Mouse (Mus musculus) midbrain, embryonic 16.5 days (tissue): ENCODE results near the gene Arhgap40. TPM values are rescaled to one million over a fixed set of nuclear protein-coding genes. Genes with fewer than 3 reads are reported as not detected.
A peak's percentile ranks its signal among the peaks of the same experiment; 100 is the strongest.

Experiments
- ATAC-seq: fragments of 200-750 bp; cut with Nextera tagmentation; 2 replicates; pipeline ENCODE4 v1.8.0; 2017; ENCODE audit warnings: moderate TSS enrichment
- H3K27ac ChIP-seq: fragments of 300-500 bp; sonication (generic); 2 replicates; pipeline ENCODE4 v1.5.1; 2014; ENCODE audit warnings: mild to moderate bottlenecking, low read length, mixed read lengths
- H3K27me3 ChIP-seq: fragments of 300-500 bp; sonication (generic); 2 replicates; pipeline ENCODE4 v1.6.1; 2014; ENCODE audit warnings: low read depth, low read length, mixed read lengths; ENCODE audit not compliant: control insufficient read depth, insufficient read depth
- H3K36me3 ChIP-seq: fragments of 300-500 bp; sonication (generic); 2 replicates; pipeline ENCODE4 v1.6.1; 2014; ENCODE audit warnings: mild to moderate bottlenecking, low read length, moderate library complexity, mixed read lengths; ENCODE audit not compliant: control insufficient read depth, insufficient read depth
- H3K4me1 ChIP-seq: fragments of 300-500 bp; sonication (generic); 2 replicates; pipeline ENCODE4 v1.6.1; 2014; ENCODE audit warnings: mild to moderate bottlenecking, low read length, mixed read lengths; ENCODE audit not compliant: control insufficient read depth, insufficient read depth
- H3K4me2 ChIP-seq: fragments of 300-500 bp; sonication (generic); 2 replicates; pipeline ENCODE4 v1.6.1; 2014; ENCODE audit warnings: mild to moderate bottlenecking, low read length, mixed read lengths
- H3K4me3 ChIP-seq: fragments of 300-500 bp; sonication (generic); 2 replicates; pipeline ENCODE4 v1.5.1; 2014; ENCODE audit warnings: low read depth, mild to moderate bottlenecking, low read length, moderate library complexity, mixed read lengths
- H3K9ac ChIP-seq: fragments of 300-500 bp; sonication (generic); 2 replicates; pipeline ENCODE4 v1.6.1; 2014; ENCODE audit warnings: low read depth, low read length, mixed read lengths
- H3K9me3 ChIP-seq: fragments of 300-500 bp; sonication (generic); replicated peaks from 2 replicates; pipeline ENCODE4 v1.6.1; 2014; ENCODE audit warnings: mild to moderate bottlenecking, low read length, mixed read lengths; ENCODE audit not compliant: control insufficient read depth, poor library complexity, severe bottlenecking
- WGBS: fragments of 180-500 bp; shearing (Covaris S2); extraction: QIAGEN DNeasy Blood & Tissue Kit; methylation state at CpG from one replicate; pipeline ENCODE4 v1.1.7; 2014; 5-methylcytosine and 5-hydroxymethylcytosine counted together
- polyA plus RNA-seq: library from polyadenylated mRNA; unstranded; fragments of >200 nt; fragmentation: Nextera tagmentation; extraction: Ambion mirVana; gene quantifications from 2 replicates; pipeline ENCODE4 v1.2.1, GENCODE M21; 2015

Arhgap40 gene
- polyA plus RNA-seq, 1 experiment from 2014 or later: 1.5 TPM

DNA sequence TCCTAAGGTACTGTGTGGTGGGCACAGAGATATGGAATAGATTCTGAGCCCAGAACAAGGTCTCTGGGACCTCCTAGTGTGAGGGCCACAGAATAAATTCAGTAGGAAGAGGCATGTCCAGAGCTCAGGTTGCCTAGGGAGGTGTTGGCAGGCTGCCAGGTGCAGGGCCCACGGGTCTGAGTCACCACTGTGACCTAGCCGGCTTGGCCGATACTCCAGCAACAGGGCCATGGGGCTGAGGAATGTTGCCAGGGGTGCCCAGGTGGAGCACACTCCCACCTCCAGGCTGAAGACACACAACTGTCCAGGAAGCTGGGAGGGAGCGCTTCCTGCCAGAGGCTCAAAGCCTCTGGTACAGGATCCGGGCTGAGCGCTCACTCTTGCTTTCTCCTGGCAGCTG lies 1.9 kb upstream of the Arhgap40 start:
- no peak overlapping the region for H3K9ac ChIP-seq
- H3K4me2 ChIP-seq: no peak overlapping the region
- H3K36me3 ChIP-seq: no peaks in the 10 kb centered on the region
- H3K4me1 ChIP-seq: no peaks in the 10 kb centered on the region
- H3K9me3 ChIP-seq: no peaks in the 10 kb centered on the region
- H3K27ac ChIP-seq: no peak overlapping the region
- WGBS: 83% methylated on average over 6 of the region's 6 CpGs
- no peak overlapping the region for H3K4me3 ChIP-seq
- no peak for ATAC-seq
- no peaks in the 10 kb centered on the region for H3K27me3 ChIP-seq

DNA sequence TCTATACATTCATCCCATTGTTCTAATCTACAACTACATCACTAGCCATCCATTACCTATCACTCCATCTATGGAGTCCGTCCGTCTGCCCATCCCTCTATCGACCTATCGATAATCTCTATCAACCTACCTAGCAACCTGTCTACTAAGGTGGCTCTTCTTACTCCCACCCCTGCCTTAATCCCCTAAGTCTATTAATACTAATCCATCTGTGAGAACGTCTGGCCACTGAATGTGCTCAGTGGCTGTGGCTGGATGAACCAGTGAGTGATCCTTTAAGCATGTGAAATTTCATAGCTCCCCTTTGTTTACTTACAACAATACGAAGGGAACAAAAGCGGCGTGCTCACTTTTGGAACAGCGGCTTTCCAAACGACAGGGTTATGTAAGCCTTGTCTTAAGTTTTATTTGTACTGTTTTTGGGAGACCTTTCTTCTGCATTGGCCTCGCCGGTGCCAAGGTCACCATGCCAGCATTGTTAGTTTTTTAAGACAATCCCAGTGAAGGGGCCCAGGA lies 1.3 kb downstream of the Arhgap40 start:
- H3K27me3 ChIP-seq: no peaks in the 10 kb centered on the region
- H3K27ac ChIP-seq: no peak overlapping the region
- no peaks in the 10 kb centered on the region for H3K36me3 ChIP-seq
- ATAC-seq: no peak
- H3K9ac ChIP-seq: no peak overlapping the region
- H3K4me3 ChIP-seq: no peak overlapping the region
- WGBS: 65% methylated on average over 12 of the region's 12 CpGs
- no peaks in the 10 kb centered on the region for H3K9me3 ChIP-seq
- no peak overlapping the region for H3K4me2 ChIP-seq
- no peaks in the 10 kb centered on the region for H3K4me1 ChIP-seq

DNA sequence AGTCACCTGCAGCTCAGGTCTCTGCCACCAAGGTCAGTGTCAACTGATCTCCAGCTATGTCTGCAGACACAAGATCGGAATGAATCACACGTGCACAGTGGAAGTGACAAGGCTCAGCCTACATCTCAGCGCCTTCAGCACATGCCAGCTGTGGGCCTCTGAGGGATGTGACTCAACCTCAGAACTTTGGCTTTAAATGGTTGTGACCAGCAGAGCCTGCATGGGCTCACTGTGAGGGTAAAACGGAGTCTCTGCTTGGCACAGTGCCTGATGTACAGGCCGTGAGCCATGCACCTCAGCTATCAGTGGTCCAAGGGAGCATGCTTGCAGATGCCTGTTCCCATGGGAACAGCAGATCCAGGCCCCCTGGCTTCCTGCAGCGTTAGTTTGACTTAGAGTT lies 6.0 kb downstream of the Arhgap40 start:
- Histone ChIP-seq H3K27ac (no peak overlapping the region), H3K9me3 (no peaks in the 10 kb centered on the region), H3K4me1 (no peaks in the 10 kb centered on the region), H3K9ac (no peak overlapping the region), H3K4me3 (no peak overlapping the region), H3K27me3 (no peaks in the 10 kb centered on the region), H3K4me2 (no peak overlapping the region), H3K36me3 (no peaks in the 10 kb centered on the region)
- ATAC-seq: no peak
- 67% methylated on average over 6 of the region's 6 CpGs for WGBS

DNA sequence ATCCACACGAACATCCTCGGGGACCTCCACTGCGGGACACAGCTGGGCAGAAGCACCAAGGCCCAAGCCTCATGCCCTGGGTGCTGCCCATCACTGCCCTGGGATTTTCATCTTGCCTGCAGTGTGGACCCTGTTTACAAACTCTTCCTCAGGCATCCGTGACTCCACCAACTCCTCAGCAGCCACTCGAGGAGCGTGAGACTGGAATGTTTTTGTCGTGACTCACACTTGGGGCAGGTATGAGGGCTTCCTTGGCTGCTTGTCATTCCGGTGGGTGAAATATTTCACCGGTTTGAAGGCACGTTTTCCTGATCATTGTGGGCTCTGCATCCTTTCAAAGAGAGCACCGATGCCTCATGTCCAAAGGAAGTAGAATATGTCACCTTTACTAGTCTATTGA lies 6.5 kb downstream of the Arhgap40 start:
- no peaks in the 10 kb centered on the region for H3K9me3 ChIP-seq
- H3K4me1 ChIP-seq: no peaks in the 10 kb centered on the region
- H3K36me3 ChIP-seq: no peaks in the 10 kb centered on the region
- WGBS: 85% methylated on average over 11 of the region's 11 CpGs
- H3K4me2 ChIP-seq: no peak overlapping the region
- no peaks in the 10 kb centered on the region for H3K27me3 ChIP-seq
- no peak overlapping the region for H3K4me3 ChIP-seq
- no peak overlapping the region for H3K9ac ChIP-seq
- H3K27ac ChIP-seq: no peak overlapping the region
- ATAC-seq: no peak

DNA sequence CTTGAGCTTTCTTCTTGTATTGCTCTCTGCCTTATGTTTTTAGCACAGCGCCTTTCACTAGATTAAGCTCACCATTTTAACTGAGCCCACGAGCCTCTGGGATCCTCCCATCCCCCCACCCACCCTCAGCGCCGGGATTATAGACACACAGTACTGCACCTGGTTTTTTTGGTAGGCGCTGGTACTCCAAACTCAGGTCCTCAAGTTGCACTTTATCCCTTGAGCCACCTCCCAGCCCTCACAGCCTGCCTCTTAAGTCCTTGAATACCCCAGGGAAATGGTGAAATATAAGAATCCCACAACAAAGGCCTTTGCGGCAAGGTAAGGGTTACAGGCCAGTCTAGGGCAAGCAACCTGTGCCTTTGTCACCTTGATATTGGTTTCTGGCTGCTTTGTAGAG lies 7.2 kb downstream of the Arhgap40 start:
- Histone ChIP-seq H3K9me3 (no peaks in the 10 kb centered on the region), H3K4me2 (no peak overlapping the region), H3K27ac (no peak overlapping the region), H3K4me1 (no peaks in the 10 kb centered on the region), H3K36me3 (no peaks in the 10 kb centered on the region), H3K9ac (no peak overlapping the region), H3K4me3 (no peak overlapping the region), H3K27me3 (no peaks in the 10 kb centered on the region)
- WGBS: 72% methylated on average over 6 of the region's 6 CpGs
- ATAC-seq: no peak

DNA sequence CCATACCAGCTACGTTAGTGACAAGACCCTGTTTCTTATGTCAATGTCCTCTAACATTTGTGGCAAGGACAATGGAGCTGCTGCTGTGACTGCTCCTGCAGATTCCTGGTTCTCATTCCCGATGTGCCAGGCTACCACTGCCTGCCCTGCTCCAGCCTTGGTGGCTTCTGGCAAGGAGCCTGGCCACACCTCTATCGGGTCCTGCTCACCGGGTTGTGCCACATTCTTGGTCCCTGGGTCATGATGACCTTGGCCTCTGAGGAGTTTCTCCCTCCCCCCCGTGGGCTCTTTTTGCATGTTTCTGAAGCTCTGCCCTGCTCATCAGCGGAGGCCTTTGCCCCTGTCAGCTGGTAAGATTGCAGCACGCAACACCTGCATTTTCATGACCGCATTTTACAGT lies 10.5 kb downstream of the Arhgap40 start:
- no peak overlapping the region for H3K4me2 ChIP-seq
- no peaks in the 10 kb centered on the region for H3K4me1 ChIP-seq
- H3K4me3 ChIP-seq: no peak overlapping the region
- H3K9ac ChIP-seq: no peak overlapping the region
- ATAC-seq: no peak
- WGBS: 81% methylated on average over 8 of the region's 8 CpGs
- H3K27me3 ChIP-seq: no peaks in the 10 kb centered on the region
- H3K36me3 ChIP-seq: no peaks in the 10 kb centered on the region
- H3K9me3 ChIP-seq: no peaks in the 10 kb centered on the region
- no peak overlapping the region for H3K27ac ChIP-seq

DNA sequence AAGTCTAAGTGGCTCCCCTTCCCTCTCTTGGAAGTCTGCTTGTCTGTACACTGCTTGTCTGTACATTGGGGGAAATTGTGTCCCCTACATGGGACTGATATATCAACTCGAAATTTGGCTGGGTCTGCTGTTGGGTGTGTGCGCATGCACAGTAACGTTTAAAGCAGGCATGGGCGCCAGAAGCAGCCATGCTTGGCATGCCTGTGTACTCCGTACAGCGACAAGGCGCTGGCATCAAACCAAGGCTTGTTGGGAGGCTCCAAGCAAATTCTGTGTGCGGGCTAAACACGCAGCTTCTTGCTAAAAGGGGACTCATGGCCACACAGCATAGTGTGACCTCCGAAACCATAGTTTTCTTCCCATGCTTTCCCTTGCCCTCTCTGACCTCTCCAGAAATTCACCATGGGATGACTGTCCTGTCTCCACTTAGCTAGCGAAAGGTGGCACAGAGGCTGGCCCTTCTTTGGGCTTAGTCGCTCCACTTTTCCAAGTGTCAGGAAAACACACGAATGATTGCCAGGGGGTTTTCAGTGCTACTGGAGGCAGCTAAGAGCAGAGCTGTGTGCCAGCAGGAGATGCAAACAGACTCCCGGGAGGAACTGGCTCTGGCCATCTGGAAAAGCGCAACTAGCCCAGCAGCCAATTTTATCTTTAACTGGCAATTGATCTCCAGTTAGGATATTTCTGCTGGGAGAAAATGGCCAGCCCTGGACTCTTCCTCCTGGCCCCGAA lies 11.7 kb downstream of the Arhgap40 start:
- no peak overlapping the region for H3K4me3 ChIP-seq
- no peak overlapping the region for H3K27ac ChIP-seq
- H3K36me3 ChIP-seq: no peaks in the 10 kb centered on the region
- ATAC-seq: no peak
- H3K27me3 ChIP-seq: no peaks in the 10 kb centered on the region
- H3K4me1 ChIP-seq: no peaks in the 10 kb centered on the region
- no peak overlapping the region for H3K9ac ChIP-seq
- WGBS: 85% methylated on average over 16 of the region's 16 CpGs
- H3K4me2 ChIP-seq: no peak overlapping the region
- no peaks in the 10 kb centered on the region for H3K9me3 ChIP-seq

DNA sequence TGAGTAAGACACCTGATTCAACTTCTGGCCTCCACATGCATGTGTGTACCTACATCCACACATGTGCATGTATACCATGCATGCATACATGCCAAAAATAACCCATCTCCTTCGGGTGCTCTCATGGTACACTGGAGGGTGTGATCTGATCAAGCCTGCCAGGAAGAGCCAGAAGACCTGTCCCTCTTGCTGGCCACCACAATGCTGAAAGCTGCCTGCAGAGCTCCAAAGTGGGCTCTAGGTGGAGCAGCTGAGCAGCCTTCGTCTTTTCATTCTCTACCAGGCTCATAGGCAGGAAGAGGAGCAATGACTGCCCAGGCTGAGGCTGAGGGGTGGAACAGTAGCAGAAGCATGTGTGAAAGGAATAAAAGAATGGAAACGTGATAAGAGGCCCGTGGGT lies 21.5 kb downstream of the Arhgap40 start:
- 5% methylated on average over 4 of the region's 4 CpGs for WGBS
- peak; percentile 42; the same call in 1 of the 2 replicates for ATAC-seq

DNA sequence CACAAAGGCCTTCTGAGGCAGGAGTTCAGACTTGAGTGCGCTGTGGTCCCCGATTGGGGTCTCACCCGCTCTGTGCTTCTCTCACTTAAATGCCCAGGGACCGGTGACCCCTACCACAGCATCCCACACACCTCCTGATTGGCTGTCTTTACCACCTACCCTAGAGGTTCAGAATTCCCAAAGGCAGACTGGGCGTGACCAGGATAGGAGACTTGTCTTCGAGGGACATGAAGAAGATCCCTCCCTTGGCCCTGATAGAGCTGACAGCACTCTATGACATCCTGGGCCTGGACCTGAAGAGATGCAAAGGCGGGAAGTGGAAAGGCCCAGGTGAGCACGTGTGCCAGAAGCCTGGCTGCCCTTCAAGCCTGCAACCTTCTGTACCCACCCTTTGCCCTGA lies 22.0 kb downstream of the Arhgap40 start:
- no peak for ATAC-seq
- no peaks in the 10 kb centered on the region; the same call in 1 of the 2 replicates for H3K9me3 ChIP-seq
- no peak overlapping the region for H3K4me3 ChIP-seq
- H3K27me3 ChIP-seq: no peaks in the 10 kb centered on the region
- peaks cover 2% of the 10 kb centered on the region; the same call in 1 of the 2 replicates for H3K4me1 ChIP-seq
- H3K4me2 ChIP-seq: no peak overlapping the region
- 74% methylated on average over 8 of the region's 8 CpGs for WGBS
- no peak overlapping the region for H3K27ac ChIP-seq
- H3K9ac ChIP-seq: no peak overlapping the region
- no peaks in the 10 kb centered on the region for H3K36me3 ChIP-seq

More for the DNA sequence above, 21.5 kb downstream of the Arhgap40 start:
- Histone ChIP-seq H3K9me3 (no peaks in the 10 kb centered on the region; the same call in 1 of the 2 replicates), H3K9ac (no peak overlapping the region), H3K27me3 (no peaks in the 10 kb centered on the region), H3K27ac (no peak overlapping the region), H3K4me3 (no peak overlapping the region), H3K4me1 (peaks cover 2% of the 10 kb centered on the region; the same call in 1 of the 2 replicates), H3K4me2 (no peak overlapping the region), H3K36me3 (no peaks in the 10 kb centered on the region)
